Mouse (Mus musculus) C2C12 (cell line): ENCODE data around the gene Tmem14a. TPM values are rescaled to one million over a fixed set of nuclear protein-coding genes. Genes with fewer than 3 reads are reported as not detected.

Experiments
- H3K27me3 ChIP-seq: one replicate; pipeline ENCODE4 v1.6.1; 2011; ENCODE audit not compliant: control insufficient read depth, insufficient read depth, insufficient read length
- H3K36me3 ChIP-seq: one replicate; pipeline ENCODE4 v1.6.1; 2011; ENCODE audit not compliant: control insufficient read depth, insufficient read depth
- H3K4me3 ChIP-seq: one replicate; pipeline ENCODE4 v1.5.1; 2011; ENCODE audit warnings: mild to moderate bottlenecking, control low read depth; ENCODE audit not compliant: poor library complexity, insufficient read depth, severe bottlenecking
- H3K79me2 ChIP-seq: one replicate; pipeline ENCODE4 v1.6.1; 2011; ENCODE audit not compliant: control insufficient read depth, insufficient read depth
- H3K79me3 ChIP-seq: one replicate; pipeline ENCODE4 v1.6.1; 2011; ENCODE audit warnings: low read depth, control low read depth
- H3ac ChIP-seq: one replicate; pipeline ENCODE3; 2011; ENCODE audit warnings: low read depth; ENCODE audit not compliant: control insufficient read depth, insufficient read length
- CEBPB ChIP-seq: IDR thresholded peaks from one replicate; pipeline ENCODE4 v1.6.1; 2011; ENCODE audit warnings: low read depth, mild to moderate bottlenecking, control low read depth, moderate library complexity
- CTCF ChIP-seq: IDR thresholded peaks from one replicate; pipeline ENCODE4 v1.5.1; 2011; ENCODE audit not compliant: control insufficient read depth, insufficient read depth, insufficient read length
- FOSL1 ChIP-seq: IDR thresholded peaks from one replicate; pipeline ENCODE4 v1.8.0; 2011; ENCODE audit warnings: mild to moderate bottlenecking, low read length; ENCODE audit not compliant: poor library complexity, insufficient read depth, severe bottlenecking
- MAX ChIP-seq: IDR thresholded peaks from one replicate; pipeline ENCODE4 v1.6.1; 2011; ENCODE audit warnings: mild to moderate bottlenecking, control low read depth
- MYOD1 ChIP-seq: IDR thresholded peaks from one replicate; pipeline ENCODE4 v1.6.1; 2011; ENCODE audit warnings: low read depth; ENCODE audit not compliant: control insufficient read depth, insufficient read length
- MYOG ChIP-seq: IDR thresholded peaks from one replicate; pipeline ENCODE4 v1.6.1; 2011; ENCODE audit not compliant: control insufficient read depth, insufficient read length; ENCODE audit errors: extremely low read depth
- USF1 ChIP-seq: IDR thresholded peaks from one replicate; pipeline ENCODE4 v1.6.1; 2011; ENCODE audit warnings: low read depth, mild to moderate bottlenecking, control low read depth, moderate library complexity
- polyA plus RNA-seq: library from polyadenylated mRNA; unstranded; fragments of >200 nt; fragmentation: generic; extraction: Trizol; gene quantifications from one replicate; pipeline ENCODE4 v1.2.1, GENCODE M21; 2012; ENCODE audit warnings: missing spikeins

The Tmem14a gene
- polyA plus RNA-seq, 1 experiment = 0.87 TPM

- Histone ChIP-seq H3K79me2 (no peaks in the 10 kb centered on the region), H3K27me3 (no peaks in the 10 kb centered on the region), H3K36me3 (no peaks in the 10 kb centered on the region), H3K79me3 (no peaks in the 10 kb centered on the region), H3K4me3 (no peak overlapping the region), H3ac (no peak overlapping the region)
- TF ChIP-seq CEBPB (no peak), FOSL1 (no peak), CTCF (no peak), USF1 (no peak), MYOG (no peak), MAX (no peak), MYOD1 (no peak)
These were observed 22.7 kb downstream of the Tmem14a start for GRCm38 (mm10) chr1:21241096-21241495.

- H3K79me3 ChIP-seq = no peaks in the 10 kb centered on the region
- no peaks in the 10 kb centered on the region for H3K27me3 ChIP-seq
- no peak overlapping the region for H3K4me3 ChIP-seq
- no peaks in the 10 kb centered on the region for H3K36me3 ChIP-seq
- no peak overlapping the region for H3ac ChIP-seq
- no peak for TF ChIP-seq MYOD1
- TF ChIP-seq USF1 = no peak
- no peak for TF ChIP-seq CEBPB
- TF ChIP-seq MAX = no peak
- TF ChIP-seq FOSL1 = no peak
- TF ChIP-seq MYOG = no peak
- TF ChIP-seq CTCF = no peak
- no peaks in the 10 kb centered on the region for H3K79me2 ChIP-seq
These were observed 26.1 kb downstream of the Tmem14a start for GRCm38 (mm10) chr1:21244290-21244960.

- H3K79me2 ChIP-seq = no peaks in the 10 kb centered on the region
- H3K27me3 ChIP-seq = no peaks in the 10 kb centered on the region
- H3ac ChIP-seq = no peak overlapping the region
- H3K36me3 ChIP-seq = no peaks in the 10 kb centered on the region
- H3K79me3 ChIP-seq = no peaks in the 10 kb centered on the region
- no peak for TF ChIP-seq MYOD1
- TF ChIP-seq USF1 = no peak
- TF ChIP-seq CEBPB = no peak
- TF ChIP-seq MAX = no peak
- H3K4me3 ChIP-seq = no peak overlapping the region
These were observed 27.8 kb downstream of the Tmem14a start for GRCm38 (mm10) chr1:21246136-21246535.

GRCm38 (mm10) chr1:21247896-21248295 lies 29.5 kb downstream of the Tmem14a start:
- H3K79me2 ChIP-seq = no peaks in the 10 kb centered on the region
- no peak overlapping the region for H3ac ChIP-seq
- TF ChIP-seq FOSL1 (no peak), MAX (no peak), MYOD1 (no peak), CEBPB (no peak), CTCF (no peak), USF1 (no peak), MYOG (no peak)
- no peaks in the 10 kb centered on the region for H3K36me3 ChIP-seq
- no peak overlapping the region for H3K4me3 ChIP-seq
- H3K27me3 ChIP-seq = no peaks in the 10 kb centered on the region
- no peaks in the 10 kb centered on the region for H3K79me3 ChIP-seq

- Histone ChIP-seq H3ac (no peak overlapping the region), H3K4me3 (no peak overlapping the region), H3K27me3 (no peaks in the 10 kb centered on the region), H3K36me3 (no peaks in the 10 kb centered on the region), H3K79me2 (no peaks in the 10 kb centered on the region), H3K79me3 (no peaks in the 10 kb centered on the region)
- TF ChIP-seq MYOG = no peak
- no peak for TF ChIP-seq CEBPB
- TF ChIP-seq USF1 = no peak
- TF ChIP-seq FOSL1 = no peak
- no peak for TF ChIP-seq MYOD1
- TF ChIP-seq MAX = no peak
- TF ChIP-seq CTCF = no peak
These were observed 30.4 kb downstream of the Tmem14a start for GRCm38 (mm10) chr1:21248560-21249390.

GRCm38 (mm10) chr1:21251661-21252060 lies 33.3 kb downstream of the Tmem14a start:
- TF ChIP-seq CTCF = no peak
- no peak for TF ChIP-seq USF1
- no peak for TF ChIP-seq MAX
- no peak for TF ChIP-seq MYOD1
- TF ChIP-seq FOSL1 = no peak
- no peak for TF ChIP-seq CEBPB
- TF ChIP-seq MYOG = no peak

More at GRCm38 (mm10) chr1:21251661-21252060, 33.3 kb downstream of the Tmem14a start:
- no peaks in the 10 kb centered on the region for H3K79me3 ChIP-seq
- H3K4me3 ChIP-seq = no peak overlapping the region
- no peaks in the 10 kb centered on the region for H3K27me3 ChIP-seq
- no peak overlapping the region for H3ac ChIP-seq
- no peaks in the 10 kb centered on the region for H3K36me3 ChIP-seq
- no peaks in the 10 kb centered on the region for H3K79me2 ChIP-seq
